Mouse (Mus musculus): ENCODE data around the gene Idh3a.
"Not testable (repeated sequence)": the region's sequence is repeated elsewhere in the genome, so short reads cannot be mapped to it uniquely, and the experiment has no call there.

Gene Idh3a

DNA sequence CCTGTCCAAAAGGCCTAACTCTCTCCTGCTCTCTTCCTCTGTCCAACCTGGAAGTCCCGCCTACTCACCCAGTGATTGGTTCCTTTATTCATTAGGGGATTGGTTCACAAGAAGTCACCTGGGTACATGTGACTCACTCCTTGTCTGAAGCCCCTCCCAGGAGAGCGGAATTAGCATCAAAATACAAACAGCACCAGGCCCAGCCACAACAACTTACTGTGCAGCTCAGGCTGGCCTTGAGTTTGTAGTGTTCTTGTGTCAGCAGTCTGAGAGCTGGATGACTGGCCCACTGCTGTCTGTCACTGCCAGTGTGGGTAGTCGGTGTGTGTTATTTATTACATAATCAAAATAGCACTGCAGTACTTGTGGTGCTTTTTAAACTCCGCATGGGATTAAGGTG lies 7.5 kb downstream of the Idh3a start:
- not testable (repeated sequence) for DNase-seq

DNA sequence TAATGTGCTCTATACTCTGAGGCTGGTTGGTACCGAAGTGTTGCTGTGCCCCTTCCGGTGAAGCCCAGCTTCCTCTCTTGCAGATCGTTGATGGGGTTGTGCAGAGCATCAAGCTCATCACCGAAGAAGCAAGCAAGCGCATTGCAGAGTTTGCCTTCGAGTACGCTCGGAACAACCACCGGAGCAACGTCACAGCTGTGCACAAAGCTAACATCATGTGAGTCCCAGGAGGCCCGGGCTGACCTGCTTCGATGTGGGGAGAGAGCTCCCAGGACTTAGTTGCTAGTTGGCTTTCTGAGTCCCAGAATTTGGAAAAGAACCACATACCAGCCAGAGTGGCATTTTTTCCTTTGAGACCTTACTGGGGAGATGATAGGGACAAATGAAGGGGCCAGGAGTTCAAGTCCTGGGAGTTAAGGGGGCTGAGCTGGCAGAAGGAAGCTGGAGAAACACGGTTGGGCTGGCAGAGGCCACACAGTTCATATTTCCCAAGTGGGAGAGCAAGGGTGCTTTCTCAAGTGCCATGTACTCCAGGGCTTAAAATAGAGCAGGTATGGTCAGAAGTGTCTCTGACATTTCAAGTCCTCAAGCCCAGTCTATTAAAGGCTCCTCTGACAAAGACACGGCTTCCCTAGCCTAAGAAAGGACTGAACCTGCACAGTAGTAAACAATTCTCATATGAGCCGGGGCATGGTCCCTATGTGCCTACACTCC lies 10.8 kb downstream of the Idh3a start:
- DNase-seq, result no peak

DNA sequence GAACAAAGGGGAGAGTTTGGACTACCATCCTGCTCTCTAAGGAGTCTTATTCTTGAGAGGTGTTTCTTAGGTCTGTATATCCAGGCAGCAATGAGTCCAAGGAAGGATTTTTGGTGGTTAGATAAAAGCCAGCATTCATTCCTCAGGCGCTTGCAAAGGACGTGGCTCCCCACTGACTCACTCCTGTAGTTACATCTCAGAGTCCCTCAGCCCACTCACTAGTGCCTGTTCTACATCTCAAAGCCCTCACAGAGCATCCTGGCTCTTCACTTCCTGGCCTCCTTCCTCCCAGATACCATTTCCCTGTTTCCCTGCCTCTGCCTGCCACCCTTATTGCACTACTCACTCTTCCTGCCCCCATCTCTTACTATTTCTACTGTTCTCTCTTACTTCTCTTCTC lies 16.3 kb downstream of the Idh3a start:
- no peak for DNase-seq

DNA sequence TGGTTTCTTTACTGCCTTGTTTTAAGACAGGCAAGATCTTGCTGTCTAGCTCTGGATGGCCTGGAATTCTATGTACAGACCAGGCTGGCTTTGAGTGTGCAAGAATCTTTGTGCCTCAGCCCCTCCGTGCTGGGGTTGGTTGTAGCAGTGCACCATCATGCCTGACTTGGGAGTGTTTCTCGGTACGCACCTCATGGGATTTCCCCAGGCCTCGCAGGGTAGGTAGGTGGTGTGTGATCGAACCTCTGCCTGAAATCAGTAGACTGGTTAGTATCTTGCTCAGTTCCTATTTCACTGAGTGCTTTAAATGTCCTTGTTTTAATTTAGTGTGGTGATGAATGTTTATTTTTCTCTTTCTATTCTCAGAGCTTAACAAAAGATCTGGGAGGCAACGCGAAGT lies 16.8 kb downstream of the Idh3a start:
- DNase-seq, result no peak

DNA sequence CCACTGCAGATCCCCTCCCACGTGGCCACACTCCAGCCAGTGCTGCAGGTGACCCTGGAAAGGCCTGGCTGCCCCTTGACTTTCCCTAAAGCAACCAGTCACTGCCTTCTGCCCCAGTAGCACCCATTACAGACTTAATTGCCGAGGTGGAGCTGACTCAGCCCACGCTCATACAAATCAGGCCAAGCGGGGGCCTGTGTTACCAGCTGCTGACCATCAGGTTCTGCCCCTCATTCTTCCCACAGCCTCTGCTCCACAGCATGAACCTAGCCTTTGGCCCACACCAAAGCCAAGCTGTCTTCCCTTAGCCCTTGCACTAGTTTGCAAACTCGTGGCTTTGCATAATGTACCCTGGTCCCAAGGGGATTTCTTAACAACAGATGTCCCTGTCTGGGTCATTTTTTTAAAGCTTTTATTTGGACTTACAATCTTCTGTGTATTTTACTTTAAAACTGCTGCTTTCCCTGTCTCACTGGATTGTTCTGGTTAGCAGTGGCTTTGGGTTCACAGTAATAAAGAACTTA lies 18.1 kb downstream of the Idh3a start:
- no peak for DNase-seq

DNA sequence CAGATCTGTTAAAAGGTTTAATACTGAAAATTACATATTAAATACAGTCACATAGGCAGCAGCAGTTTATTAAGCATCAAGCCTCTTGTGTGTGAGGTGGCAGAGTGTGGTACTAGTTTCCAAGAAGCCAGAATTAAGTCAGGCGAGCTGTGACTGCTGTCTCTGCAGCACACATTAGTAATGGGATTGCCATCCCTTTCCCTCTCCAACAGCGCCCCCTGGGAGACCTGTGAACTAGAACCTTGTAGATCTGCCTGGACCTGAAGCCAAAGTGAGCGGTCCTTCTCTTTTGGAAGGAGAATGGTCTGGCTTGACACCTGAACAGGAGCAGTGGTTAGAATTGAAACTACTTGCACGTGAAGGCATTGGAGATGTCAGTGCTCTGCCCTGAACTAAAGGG lies 18.8 kb downstream of the Idh3a start:
- DNase-seq, result peak; percentile 62

DNA sequence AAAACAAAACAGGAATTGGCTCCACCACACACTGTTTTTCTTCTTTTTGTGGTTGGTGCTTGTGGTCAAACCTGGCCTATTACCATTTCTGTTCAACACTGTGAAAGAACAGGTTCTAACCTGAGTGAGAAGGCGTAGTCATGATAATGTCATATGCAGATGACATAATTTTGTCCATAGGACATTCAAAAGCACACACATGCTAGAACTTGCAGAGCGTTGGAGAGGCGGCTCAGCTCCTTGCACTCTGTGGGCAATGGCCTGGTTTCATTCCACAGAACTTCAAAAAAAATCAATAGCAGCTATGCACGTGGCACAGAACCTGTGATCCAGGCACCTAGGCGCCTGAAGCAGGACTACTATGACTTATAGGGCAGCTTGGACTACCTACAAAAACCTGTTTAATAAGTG lies 26.7 kb downstream of the Idh3a start:
- DNase-seq, result no peak

DNA sequence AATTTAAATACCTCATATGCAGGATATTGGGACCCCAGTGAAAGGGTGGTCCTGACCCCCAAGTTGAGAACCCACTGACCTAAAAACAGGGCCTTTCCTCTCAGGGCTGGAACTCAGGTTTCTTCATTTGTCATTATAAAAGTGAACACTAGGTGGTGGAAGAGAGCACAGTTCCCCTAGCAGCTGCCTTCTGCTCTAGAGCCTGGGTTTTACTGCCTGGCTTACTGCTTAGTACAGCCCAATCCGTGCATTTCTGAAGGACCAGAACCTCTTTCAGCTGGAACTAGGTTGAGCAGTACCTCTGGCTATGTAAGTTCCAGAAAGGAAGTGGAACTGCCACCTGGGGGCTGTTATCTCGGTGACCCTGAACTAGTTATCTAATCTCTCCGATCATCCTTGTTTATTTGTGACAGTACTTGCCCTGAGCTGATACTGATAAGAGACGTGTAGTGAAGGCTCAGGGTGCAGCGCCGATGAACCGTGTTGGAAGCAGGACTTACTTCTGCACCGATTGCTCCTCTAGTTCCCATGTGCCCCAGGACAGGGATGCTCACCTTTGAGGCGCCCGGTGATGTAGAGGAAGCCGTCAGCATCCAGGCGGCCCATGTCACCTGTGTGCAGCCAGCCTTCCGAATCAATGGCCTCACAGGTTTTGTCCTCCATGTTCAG lies 28.2 kb downstream of the Idh3a start:
- DNase-seq, result peak; percentile 33

DNA sequence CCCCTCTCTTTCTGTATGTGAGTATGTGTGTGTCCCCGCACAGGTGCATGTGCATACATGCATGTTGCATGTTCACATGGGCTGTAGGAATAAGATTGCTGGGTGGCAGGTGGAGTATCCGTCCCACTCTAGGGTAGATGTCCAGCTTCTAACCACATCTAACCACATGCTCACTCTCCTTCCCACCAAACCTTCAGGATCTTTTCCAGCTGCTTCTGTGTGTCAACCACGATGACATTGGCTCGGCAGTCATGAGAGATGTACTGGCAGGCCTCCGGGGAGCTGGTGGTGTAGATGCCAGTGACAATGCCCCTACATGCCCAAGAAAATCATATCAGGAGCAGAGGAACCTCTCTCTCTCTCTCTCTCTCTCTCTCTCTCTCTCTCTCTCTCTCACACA lies 41.1 kb downstream of the Idh3a start:
- DNase-seq, result no peak

DNA sequence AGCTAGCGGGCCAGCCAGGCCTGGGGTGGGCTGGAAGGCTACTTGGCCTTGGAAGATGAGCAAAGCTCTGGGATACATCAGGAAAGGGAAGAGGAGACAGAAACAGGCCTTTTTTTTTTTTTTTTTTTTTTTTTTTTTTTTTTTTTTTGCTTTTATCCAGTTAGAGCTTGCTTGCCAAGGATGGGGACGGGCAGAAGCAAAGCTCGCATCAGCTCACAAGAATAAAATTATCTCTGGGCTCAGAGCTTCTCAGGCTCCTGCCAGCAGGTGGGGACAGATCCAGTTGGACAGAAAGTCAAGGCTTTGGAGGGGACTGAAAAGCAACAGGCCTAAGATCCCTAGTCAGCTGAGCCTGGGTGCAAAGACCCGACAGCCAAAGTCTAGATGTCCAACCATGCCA lies 42.6 kb downstream of the Idh3a start:
- DNase-seq, result no peak

DNA sequence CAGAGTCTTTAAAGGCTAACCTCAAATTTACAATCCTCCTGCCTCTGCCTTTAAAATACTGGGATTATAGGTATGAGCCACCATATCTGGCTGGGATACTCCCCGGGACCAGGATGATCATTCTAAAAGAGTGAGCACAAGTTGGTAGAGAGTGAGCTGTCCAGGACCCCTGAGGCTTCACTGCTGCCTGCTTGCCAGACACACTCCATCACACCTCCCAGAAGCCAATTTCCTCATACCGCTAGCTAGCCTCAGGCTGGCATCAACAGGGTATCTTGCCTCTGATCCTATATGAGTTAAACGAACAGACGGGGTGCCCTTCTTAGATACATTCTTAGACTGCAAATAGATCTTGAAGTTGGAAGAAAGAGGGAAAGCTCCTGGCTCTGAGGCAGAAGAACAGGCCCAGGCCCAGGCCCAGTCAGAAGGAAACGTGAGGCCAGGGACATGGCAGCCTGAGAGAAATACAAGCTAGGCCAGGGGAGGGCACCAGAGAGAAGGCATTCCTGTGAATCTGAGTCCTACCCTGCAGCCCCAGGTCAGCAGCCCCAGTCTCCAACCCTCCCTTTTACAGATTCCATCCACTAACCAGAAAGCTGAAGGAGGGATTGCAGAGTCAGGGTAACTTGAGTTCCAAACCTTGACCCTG lies 43.6 kb downstream of the Idh3a start:
- no peak for DNase-seq

DNA sequence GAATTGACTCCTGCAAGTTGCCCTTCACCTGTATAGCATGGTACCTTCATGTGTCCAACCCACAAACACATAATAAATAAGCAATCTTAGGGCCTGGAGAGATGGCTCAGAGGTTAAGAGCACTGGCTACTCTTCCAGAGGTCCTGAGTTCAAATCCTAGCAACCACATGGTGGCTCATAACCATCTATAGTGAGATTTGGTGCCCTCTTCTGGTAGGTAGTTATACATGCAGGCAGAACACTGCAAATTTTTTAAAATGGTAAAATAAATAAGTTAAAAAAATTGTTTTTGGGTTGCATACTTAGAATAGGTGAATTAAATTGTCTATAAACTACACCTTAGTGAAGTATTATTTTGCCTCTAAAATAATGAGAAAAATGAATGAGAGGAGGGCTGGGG lies 44.8 kb downstream of the Idh3a start:
- no peak for DNase-seq

DNA sequence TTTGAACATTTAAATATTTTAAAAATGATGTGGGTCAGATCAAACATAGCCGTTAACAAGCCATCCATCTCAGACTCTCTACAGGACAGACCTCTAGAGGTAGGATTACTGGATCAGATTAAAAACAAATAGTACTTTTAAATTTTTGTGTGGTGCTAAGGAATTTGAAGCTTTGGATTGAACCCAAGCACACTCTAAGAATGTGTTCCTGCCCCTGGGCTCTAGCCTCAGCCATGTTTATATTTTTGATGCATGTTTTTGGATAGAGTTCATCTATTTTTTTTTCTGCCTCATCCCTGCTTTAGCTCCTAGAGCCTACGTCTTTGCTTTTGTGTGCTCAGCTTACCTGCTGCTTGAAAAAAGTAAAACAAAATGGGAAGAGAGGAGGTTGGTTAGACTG lies 47.3 kb downstream of the Idh3a start:
- DNase-seq, result no peak

DNA sequence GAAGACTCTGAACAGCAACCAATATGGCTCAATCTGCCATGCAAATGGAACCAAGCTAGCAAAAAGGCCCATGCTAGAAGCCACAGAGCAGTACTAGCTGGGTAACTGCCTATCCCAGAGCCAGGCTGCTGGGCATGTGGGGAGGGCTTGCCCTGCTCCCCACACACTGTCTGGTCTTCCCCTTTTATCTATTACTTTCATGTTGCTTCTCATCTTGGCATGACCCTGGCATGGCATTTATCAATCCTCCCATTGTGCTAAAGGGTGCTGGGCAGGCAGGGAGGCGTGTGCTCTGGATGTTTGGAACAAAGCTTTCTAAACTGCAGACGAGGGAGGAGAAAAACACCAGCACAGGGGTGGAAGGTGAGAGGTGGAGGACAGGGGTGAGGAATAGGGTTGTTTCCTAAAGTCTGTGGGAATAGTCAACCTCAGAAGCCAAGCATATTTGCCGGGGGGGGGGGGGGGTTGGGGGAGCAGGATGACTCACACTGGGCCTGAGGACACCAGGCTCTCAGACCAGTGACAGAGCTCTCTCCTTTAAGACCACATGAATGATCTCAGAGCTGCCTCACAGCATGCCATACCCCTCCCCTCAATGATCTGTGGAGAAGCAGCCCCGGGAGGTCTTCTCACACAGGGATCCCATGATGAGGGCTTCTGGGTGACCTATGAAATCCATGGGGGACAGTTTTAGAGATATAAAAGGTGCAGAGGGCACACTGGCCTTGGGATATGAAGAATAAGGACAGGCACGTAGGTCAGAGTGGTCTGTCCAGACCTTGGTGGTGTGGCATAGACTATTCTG lies 51.6 kb downstream of the Idh3a start:
- no peak for DNase-seq

DNA sequence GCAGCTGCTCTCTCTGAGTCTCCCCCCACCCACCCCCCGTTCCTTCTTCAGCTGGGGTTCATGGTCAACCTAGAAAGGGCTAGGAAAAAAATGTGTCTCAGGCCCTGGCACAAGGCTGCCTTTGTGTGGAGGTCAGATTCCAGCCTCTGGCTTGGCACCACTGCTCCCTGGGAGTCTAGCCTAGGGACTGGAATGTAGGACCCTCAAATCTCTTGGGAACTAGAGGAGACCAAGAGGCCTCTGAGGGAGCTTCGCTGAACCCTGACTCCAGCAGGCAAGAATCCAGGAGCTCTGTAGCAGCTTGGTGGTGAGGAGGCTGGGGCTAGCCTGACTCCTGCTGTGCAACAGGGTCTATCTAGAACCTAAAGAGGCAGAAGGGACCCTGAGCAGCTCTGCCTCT lies 53.1 kb downstream of the Idh3a start:
- DNase-seq, result no peak

DNA sequence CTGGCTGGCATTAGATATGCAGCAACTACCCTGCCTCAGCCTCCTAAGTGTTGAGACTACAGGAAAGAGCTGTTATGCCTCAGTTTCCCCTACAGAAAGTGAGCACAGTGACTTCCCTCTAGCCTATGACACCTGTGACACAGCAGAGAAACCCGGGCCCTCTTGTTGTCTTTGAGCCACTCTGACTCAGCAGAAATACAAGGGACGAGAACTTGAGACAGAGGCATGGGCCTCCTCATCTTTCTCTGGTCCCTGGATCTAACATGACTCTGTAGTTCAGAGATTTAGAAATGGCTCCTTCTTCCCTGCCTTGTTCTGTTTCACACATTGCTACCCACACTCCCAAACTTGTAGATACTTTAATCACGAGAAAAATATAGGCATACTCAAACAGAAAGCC lies 55.4 kb downstream of the Idh3a start:
- DNase-seq, result no peak

DNA sequence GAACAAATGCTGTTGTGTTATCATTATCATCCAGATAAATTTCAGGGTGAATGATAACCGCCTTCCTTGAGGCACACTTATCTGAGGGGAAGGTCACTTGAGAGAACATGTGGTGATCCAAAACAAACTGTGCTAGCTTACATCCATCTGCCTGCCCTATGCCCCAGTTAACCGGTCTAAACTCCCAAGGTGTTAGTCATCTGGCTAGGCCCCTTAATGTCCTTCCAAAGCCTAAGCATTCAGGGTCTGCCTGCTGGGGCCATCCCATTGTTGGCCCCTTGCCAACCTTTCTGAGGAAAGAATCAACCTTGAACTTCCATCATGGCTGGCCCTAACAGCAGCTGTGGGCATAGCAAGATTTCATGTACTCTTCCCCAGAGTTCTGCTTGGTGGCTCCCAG lies 56.0 kb downstream of the Idh3a start:
- no peak for DNase-seq

DNA sequence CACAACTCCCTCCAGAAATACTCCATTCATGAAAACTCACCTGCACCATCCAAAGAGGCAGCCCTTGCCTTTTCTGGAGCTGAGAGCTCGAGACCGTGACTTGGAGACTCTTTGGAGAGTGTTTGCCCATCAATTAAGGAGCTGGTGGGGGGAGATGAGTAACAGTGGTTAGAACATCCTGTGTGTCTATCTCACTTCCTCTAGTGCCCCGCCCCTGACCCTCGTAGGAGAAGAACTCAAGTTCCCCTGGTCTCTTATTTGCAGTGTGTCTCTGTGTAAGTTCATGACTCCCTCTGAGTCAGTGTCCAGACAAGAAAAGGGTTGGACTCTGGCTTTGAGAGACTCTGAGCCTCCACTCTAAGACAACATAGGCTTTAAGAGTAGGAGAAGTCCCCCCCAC lies 56.4 kb downstream of the Idh3a start:
- DNase-seq, result peak; percentile 47

DNA sequence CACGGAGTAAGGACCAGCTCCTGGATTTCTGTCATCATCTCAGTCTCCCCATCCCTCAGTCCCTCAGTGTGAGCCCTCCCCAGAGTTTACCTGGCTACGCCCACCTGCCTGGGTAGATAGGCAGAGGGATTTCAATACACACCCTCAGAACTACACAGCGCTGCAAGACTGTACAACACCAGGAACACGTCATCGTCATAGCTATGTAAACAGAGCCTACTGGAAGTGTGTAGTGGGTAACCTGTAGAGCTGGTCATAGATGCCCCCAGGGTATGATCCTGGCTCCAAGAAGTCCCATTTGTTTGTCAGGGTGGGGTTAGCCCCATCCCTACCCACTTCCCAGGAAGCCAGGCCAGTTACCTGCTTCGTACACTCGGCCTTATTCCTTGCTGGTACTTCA lies 57.0 kb downstream of the Idh3a start:
- no peak for DNase-seq

DNA sequence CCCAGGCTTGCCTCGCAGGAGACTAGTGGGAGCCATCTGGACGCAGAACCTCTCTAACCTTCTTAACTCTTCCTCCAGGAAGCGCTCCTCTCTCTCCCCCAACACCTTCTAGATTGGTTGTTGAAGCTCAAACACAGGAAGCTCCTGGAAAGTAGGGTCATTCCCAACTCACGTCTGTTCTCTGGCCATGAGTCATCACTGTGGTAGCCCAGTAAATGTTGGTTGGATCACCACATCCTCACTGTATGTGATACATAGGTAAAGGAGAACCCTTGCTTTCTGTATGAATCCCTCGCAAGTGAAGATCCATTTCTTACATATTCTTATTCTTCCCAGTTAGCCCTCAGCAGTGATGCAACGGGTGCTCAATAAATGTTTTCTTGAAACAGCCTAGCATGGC lies 59.4 kb downstream of the Idh3a start:
- DNase-seq, result no peak

DNA sequence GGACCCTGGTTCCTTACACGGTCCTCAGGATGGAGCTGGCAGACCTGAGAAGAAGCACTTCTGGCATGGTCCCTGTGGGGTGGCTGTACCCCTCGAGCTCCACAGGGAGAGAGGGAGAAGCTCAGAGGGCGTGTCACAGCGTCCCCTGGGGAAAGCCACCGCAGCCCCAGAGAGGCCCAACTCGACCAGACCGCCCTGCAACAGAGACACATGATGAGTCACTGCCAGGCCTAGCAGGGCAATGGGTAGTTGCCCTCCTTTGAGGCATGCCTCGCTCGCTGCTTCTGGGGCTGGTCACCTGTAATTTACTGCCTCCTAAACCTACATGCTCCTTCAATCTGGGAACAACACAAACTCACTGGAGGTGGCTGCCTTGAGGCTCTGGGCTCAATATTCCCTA lies 60.1 kb downstream of the Idh3a start:
- no peak for DNase-seq

DNA sequence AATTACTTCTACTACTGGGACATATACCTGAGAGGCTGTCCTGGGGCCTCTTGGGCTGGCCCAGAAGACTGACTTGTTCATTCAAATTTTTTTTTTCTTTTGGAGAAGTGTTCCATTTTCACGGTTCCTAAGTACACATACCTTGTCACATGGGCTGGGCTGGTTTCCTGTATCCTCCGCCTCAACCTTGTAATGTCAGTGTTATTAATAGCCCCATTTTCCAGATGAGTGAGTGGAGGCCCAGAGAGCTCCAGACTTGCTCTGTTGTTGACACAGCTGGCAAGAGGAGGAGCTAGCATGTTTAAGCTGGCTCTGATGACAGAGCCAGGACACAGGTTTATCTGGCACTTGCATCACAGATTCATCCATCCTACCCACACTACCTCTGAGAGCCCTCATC lies 61.3 kb downstream of the Idh3a start:
- no peak for DNase-seq

DNA sequence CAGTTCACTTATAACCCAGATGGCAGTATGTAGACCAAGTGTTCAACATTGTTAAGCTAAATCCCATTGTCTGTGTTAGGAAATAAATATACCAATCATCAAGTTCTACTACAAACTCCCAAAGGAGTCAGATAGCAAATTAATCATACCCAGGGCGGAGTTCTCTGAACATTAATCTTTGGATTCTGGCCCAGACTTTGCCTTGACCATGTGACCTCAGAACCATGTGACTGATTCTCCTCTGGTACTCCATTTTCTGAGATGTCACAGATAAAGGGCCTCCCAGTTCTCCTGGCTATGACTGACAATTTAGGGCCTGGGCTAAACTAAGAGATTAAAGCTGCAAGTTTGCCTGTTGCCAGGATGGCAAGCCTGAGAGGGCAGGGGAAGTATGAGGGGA lies 63.2 kb downstream of the Idh3a start:
- no peak for DNase-seq

Measured in thymus, postnatal 14 days (tissue).